Mouse (Mus musculus) forebrain, embryonic 11.5 days (tissue): ENCODE results near the gene Drc3. TPM values are rescaled to one million over a fixed set of nuclear protein-coding genes. Genes with fewer than 3 reads are reported as not detected.

Experiments used
- ATAC-seq: fragments of 200-750 bp; cut with Nextera tagmentation; replicated peaks from 2 replicates; pipeline ENCODE4 v1.8.0; 2017; ENCODE audit warnings: moderate TSS enrichment; ENCODE audit not compliant: low FRiP score
- DNase-seq: peaks from one replicate; pipeline ENCODE4 v3.0.0-alpha.2; 2017; ENCODE audit warnings: low spot score
- H3K27ac ChIP-seq: fragments of 300-500 bp; sonication (generic); 2 replicates; pipeline ENCODE4 v1.5.1; 2014; ENCODE audit warnings: low read depth, low read length
- H3K27me3 ChIP-seq: fragments of 300-500 bp; sonication (generic); 2 replicates; pipeline ENCODE4 v1.6.1; 2014; ENCODE audit warnings: mild to moderate bottlenecking, low read length, mixed read lengths; ENCODE audit not compliant: control insufficient read depth, insufficient read depth
- H3K36me3 ChIP-seq: fragments of 300-500 bp; sonication (generic); 2 replicates; pipeline ENCODE4 v1.6.1; 2014; ENCODE audit warnings: mild to moderate bottlenecking, low read length, moderate library complexity, mixed read lengths; ENCODE audit not compliant: control insufficient read depth, insufficient read depth
- H3K4me1 ChIP-seq: fragments of 300-500 bp; sonication (generic); replicated peaks from 2 replicates; pipeline ENCODE4 v1.6.1; 2014; ENCODE audit warnings: low read length, mixed read lengths; ENCODE audit not compliant: control insufficient read depth, insufficient read depth
- H3K4me2 ChIP-seq: fragments of 300-500 bp; sonication (generic); 2 replicates; pipeline ENCODE4 v1.6.1; 2014; ENCODE audit warnings: low read depth, mild to moderate bottlenecking, low read length, moderate library complexity, mixed read lengths; ENCODE audit not compliant: severe bottlenecking
- H3K4me3 ChIP-seq: fragments of 300-500 bp; sonication (generic); 2 replicates; pipeline ENCODE4 v1.5.1; 2014; ENCODE audit warnings: low read depth, low read length
- H3K9ac ChIP-seq: fragments of 300-500 bp; sonication (generic); 2 replicates; pipeline ENCODE4 v1.6.1; 2014; ENCODE audit warnings: low read length
- H3K9me3 ChIP-seq: fragments of 300-500 bp; sonication (generic); 2 replicates; pipeline ENCODE4 v1.6.1; 2016; ENCODE audit warnings: low read length, mixed read lengths; ENCODE audit not compliant: control insufficient read depth
- whole genome bisulfite sequencing: fragments of 180-500 bp; shearing (Covaris S2); extraction: QIAGEN DNeasy Blood & Tissue Kit; methylation state at CpG from one replicate; pipeline ENCODE4 v1.1.7; 2014; 5-methylcytosine and 5-hydroxymethylcytosine counted together
- polyA plus RNA-seq: library from polyadenylated mRNA; unstranded; fragments of >200 nt; fragmentation: Nextera tagmentation; extraction: Ambion mirVana; gene quantifications from 2 replicates; pipeline ENCODE4 v1.2.1, GENCODE M21; 2014

The Drc3 gene
- polyA plus RNA-seq, 1 experiment from 2014 or later = 1.6 TPM

- H3K9me3 ChIP-seq = no peaks in the 10 kb centered on the region
- no peaks in the 10 kb centered on the region for H3K27me3 ChIP-seq
- no peak overlapping the region for H3K9ac ChIP-seq
- H3K4me1 ChIP-seq = no peaks in the 10 kb centered on the region
- DNase-seq = no peak
- 88% methylated on average over 6 of the region's 6 CpGs for WGBS
- ATAC-seq = no peak
- no peak overlapping the region for H3K27ac ChIP-seq
- no peak overlapping the region for H3K4me3 ChIP-seq
- no peaks in the 10 kb centered on the region for H3K36me3 ChIP-seq
- no peak overlapping the region for H3K4me2 ChIP-seq
Observed at GRCm38 (mm10) chr11:60391346-60391745, 38.2 kb downstream of the Drc3 start.

DNA sequence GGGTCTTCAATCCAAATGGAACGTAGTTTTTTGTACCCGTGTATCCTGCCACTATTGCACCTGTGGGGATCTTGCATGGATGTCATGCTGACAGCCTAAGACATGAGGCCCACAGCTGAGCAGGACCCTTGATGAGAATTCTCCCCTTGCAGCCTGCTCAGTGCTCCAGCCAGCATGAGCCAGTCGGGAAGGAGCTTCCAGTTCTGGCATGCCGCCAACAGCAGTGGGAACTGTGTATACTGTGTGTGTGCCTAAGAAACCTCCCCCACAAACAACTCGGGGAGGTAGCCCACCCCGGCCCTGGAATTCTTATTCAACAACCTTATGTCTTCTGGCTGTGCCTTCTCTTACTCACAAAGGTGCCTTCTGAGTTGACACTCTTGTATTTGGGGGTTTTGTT lies 43.4 kb downstream of the Drc3 start:
- Histone ChIP-seq H3K4me1 (no peaks in the 10 kb centered on the region), H3K9ac (no peak overlapping the region), H3K27ac (no peak overlapping the region), H3K36me3 (no peaks in the 10 kb centered on the region), H3K9me3 (no peaks in the 10 kb centered on the region), H3K4me2 (no peak overlapping the region), H3K4me3 (no peak overlapping the region), H3K27me3 (no peaks in the 10 kb centered on the region)
- DNase-seq = no peak
- no peak for ATAC-seq
- 80% methylated on average over 6 of the region's 6 CpGs for WGBS

GRCm38 (mm10) chr11:60397172-60397571 lies 44.0 kb downstream of the Drc3 start:
- 90% methylated on average over 2 of the region's 2 CpGs for WGBS
- no peak overlapping the region for H3K9ac ChIP-seq
- ATAC-seq (no peak), DNase-seq (no peak)
- H3K4me1 ChIP-seq = no peaks in the 10 kb centered on the region
- no peak overlapping the region for H3K27ac ChIP-seq
- no peak overlapping the region for H3K4me2 ChIP-seq
- no peaks in the 10 kb centered on the region for H3K27me3 ChIP-seq
- no peaks in the 10 kb centered on the region for H3K9me3 ChIP-seq
- H3K36me3 ChIP-seq = no peaks in the 10 kb centered on the region; the same call in 1 of the 2 replicates
- H3K4me3 ChIP-seq = no peak overlapping the region

- H3K9ac ChIP-seq = no peak overlapping the region
- H3K9me3 ChIP-seq = no peaks in the 10 kb centered on the region
- H3K27me3 ChIP-seq = no peaks in the 10 kb centered on the region
- WGBS = 94% methylated on average over 1 of the region's 1 CpGs
- H3K27ac ChIP-seq = no peak overlapping the region
- ATAC-seq = no peak
- no peaks in the 10 kb centered on the region for H3K4me1 ChIP-seq
- no peak overlapping the region for H3K4me3 ChIP-seq
- no peaks in the 10 kb centered on the region; the same call in 1 of the 2 replicates for H3K36me3 ChIP-seq
- no peak overlapping the region for H3K4me2 ChIP-seq
- DNase-seq = no peak
Observed at GRCm38 (mm10) chr11:60406606-60407005, 53.5 kb downstream of the Drc3 start.

- 21% methylated on average over 3 of the region's 3 CpGs for whole genome bisulfite sequencing
- no peaks in the 10 kb centered on the region for H3K27me3 ChIP-seq
- no peaks in the 10 kb centered on the region for H3K4me1 ChIP-seq
- H3K4me2 ChIP-seq = no peak overlapping the region
- no peaks in the 10 kb centered on the region; the same call in 1 of the 2 replicates for H3K36me3 ChIP-seq
- no peaks in the 10 kb centered on the region for H3K9me3 ChIP-seq
- H3K27ac ChIP-seq = no peak overlapping the region
- DNase-seq = peak; percentile 56
- no peak overlapping the region for H3K4me3 ChIP-seq
- ATAC-seq = no peak
- no peak overlapping the region for H3K9ac ChIP-seq
Observed at GRCm38 (mm10) chr11:60412173-60412572, 59.0 kb downstream of the Drc3 start.

DNA sequence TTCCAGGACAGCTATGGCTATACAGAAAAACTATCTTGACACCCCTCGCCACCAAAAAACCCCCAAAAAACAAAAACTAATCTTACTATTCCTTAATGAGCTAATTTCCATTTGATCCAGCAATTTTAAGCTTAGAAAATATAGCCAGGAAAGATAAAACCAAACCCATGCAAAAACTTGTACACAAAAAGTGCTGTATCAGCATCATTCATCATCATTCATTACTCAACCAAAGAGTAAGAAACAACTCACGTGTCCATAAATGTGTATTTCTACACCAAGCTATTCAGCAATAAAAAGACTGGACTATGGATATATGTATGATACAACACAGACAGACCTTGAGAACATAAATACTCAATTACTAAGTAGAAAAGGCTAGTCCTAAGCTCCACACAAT lies 59.8 kb downstream of the Drc3 start:
- H3K9ac ChIP-seq = no peak overlapping the region
- H3K4me2 ChIP-seq = no peak overlapping the region
- no peaks in the 10 kb centered on the region; the same call in 1 of the 2 replicates for H3K36me3 ChIP-seq
- no peaks in the 10 kb centered on the region for H3K9me3 ChIP-seq
- no peak overlapping the region for H3K27ac ChIP-seq
- ATAC-seq (no peak), DNase-seq (no peak)
- H3K4me1 ChIP-seq = no peaks in the 10 kb centered on the region
- H3K4me3 ChIP-seq = no peak overlapping the region
- no peaks in the 10 kb centered on the region for H3K27me3 ChIP-seq
- 85% methylated on average over 2 of the region's 2 CpGs for WGBS

GRCm38 (mm10) chr11:60416590-60416962 lies 63.4 kb downstream of the Drc3 start:
- H3K4me3 ChIP-seq = peak overlapping the region; percentile 87
- H3K27ac ChIP-seq = no peak overlapping the region
- no peak for DNase-seq
- H3K9me3 ChIP-seq = no peaks in the 10 kb centered on the region
- H3K36me3 ChIP-seq = no peaks in the 10 kb centered on the region
- peak overlapping the region; percentile 80 for H3K4me2 ChIP-seq
- H3K9ac ChIP-seq = peak overlapping the region; percentile 88
- ATAC-seq = peak; percentile 69
- H3K4me1 ChIP-seq = peaks cover 5% of the 10 kb centered on the region
- H3K27me3 ChIP-seq = no peaks in the 10 kb centered on the region
- 0% methylated on average over 21 of the region's 21 CpGs for WGBS

GRCm38 (mm10) chr11:60416963-60417716 lies 64.0 kb downstream of the Drc3 start, which contains the start of gene Gid4:
TSS of gene Gid4 (plus strand) at chr11:60417145.
- peak within 1 kb of the TSS; percentile 80 for H3K4me2 ChIP-seq
- DNase-seq = peak; percentile 99
- peak within 1 kb of the TSS; percentile 73 for H3K27ac ChIP-seq
- peak; percentile 98 for ATAC-seq
- H3K4me3 ChIP-seq = peak within 1 kb of the TSS; percentile 87
- no peaks in the 10 kb centered on the region for H3K36me3 ChIP-seq
- peak within 1 kb of the TSS; percentile 88 for H3K9ac ChIP-seq
- H3K27me3 ChIP-seq = no peaks in the 10 kb centered on the region
- under 1% methylated on average over 67 of the region's 81 CpGs for WGBS
- H3K4me1 ChIP-seq = peaks cover 5% of the 10 kb centered on the region
- no peaks in the 10 kb centered on the region for H3K9me3 ChIP-seq
